Mouse (Mus musculus) liver, postnatal 0 days (tissue): Measurements from ENCODE around the gene Smim27.

Source experiments
- CTCF ChIP-seq: sonication (generic); IDR thresholded peaks from 2 replicates; pipeline ENCODE4 v1.5.1; 2016; ENCODE audit warnings: antibody characterized with exemption, low read depth
- EP300 ChIP-seq: IDR thresholded peaks from 2 replicates; pipeline ENCODE4 v1.6.1; 2016; ENCODE audit warnings: antibody characterized with exemption, low read depth, mild to moderate bottlenecking

- TF ChIP-seq CTCF (no peak), EP300 (no peak)
Measured at GRCm38 (mm10) chr4:40229723-40230122, 39.7 kb upstream of the Smim27 start.
